Mouse (Mus musculus) frontal cortex, postnatal 36 days (tissue): ENCODE results near the gene Zbtb39.
"Not testable (repeated sequence)": the region's sequence is repeated elsewhere in the genome, so short reads cannot be mapped to it uniquely, and the experiment has no call there.

Experiments
- DNase-seq, 2 experiments: peaks; one replicate each; pipeline ENCODE4 v3.0.0; 2022; ENCODE audit warnings: low spot score in 2 of 2

Zbtb39 gene

GRCm38 (mm10) chr10:127785411-127785810, 46.1 kb downstream of the Zbtb39 start:
- DNase-seq, result not testable (repeated sequence)
